In genomic region chr15:7813531-7814370, GRCm38 (mm10) we compare ENCODE assay signal across 8 mouse cellular contexts. TPM values are rescaled to one million over a fixed set of nuclear protein-coding genes. Genes with fewer than 3 reads are reported as not detected.
DNase-seq lines count a peak whose midpoint lies in the region; ATAC-seq and TF ChIP-seq lines count a peak whose summit lies in the region.

No protein-coding gene starts in this region.

- peak; percentile 5 for DNase-seq in kidney, adult 18-20 months
- no peak for DNase-seq in kidney, adult 11 months
- peak; percentile 63 for DNase-seq in brain, embryonic 14.5 days (ENCODE audit: low read depth)
- no peak for DNase-seq in liver, embryonic 13.5 days
- DNase-seq in right cerebral cortex, adult 2 months (ENCODE audit: low spot score in 2 of 2) = peak; percentile 27 to 44
- no peak for DNase-seq in adrenal gland, postnatal 25 days
- DNase-seq in c-Kit-positive CD71-positive TER-119-positive erythroid progenitor cells, embryonic 14.5 days (ENCODE audit: low spot score) = no peak

- TF ChIP-seq POLR2A in brain, embryonic 14.5 days (IDR thresholded peaks at IDR 0.05; ENCODE audit: borderline replicate concordance, extremely low read depth, insufficient read depth, insufficient read length, poor library complexity, severe bottlenecking) = no peak

- H3K9ac ChIP-seq in heart, embryonic 15.5 days = no peak overlapping the region
- H3K9ac ChIP-seq in liver, embryonic 13.5 days = no peak overlapping the region

- H3K27ac ChIP-seq in heart, embryonic 15.5 days = no peak overlapping the region
- no peak overlapping the region for H3K27ac ChIP-seq in liver, embryonic 13.5 days

- no peaks in the 10 kb centered on the region for H3K36me3 ChIP-seq in heart, embryonic 15.5 days
- no peaks in the 10 kb centered on the region for H3K36me3 ChIP-seq in liver, embryonic 13.5 days

- peaks cover 93% of the 10 kb centered on the region for H3K27me3 ChIP-seq in heart, embryonic 15.5 days
- H3K27me3 ChIP-seq in liver, embryonic 13.5 days = peaks cover 99% of the 10 kb centered on the region

- H3K4me2 ChIP-seq in heart, embryonic 15.5 days = peak overlapping the region; percentile 95
- peak overlapping the region; percentile 49 for H3K4me2 ChIP-seq in liver, embryonic 13.5 days

- ATAC-seq in heart, embryonic 15.5 days (replicated peaks; ENCODE audit: insufficient number of reproducible peaks, insufficient read depth, low FRiP score, low read depth) = no peak
- ATAC-seq in liver, embryonic 13.5 days (ENCODE audit: low read depth) = no peak

- H3K4me1 ChIP-seq in heart, embryonic 15.5 days (replicated peaks) = peaks cover 47% of the 10 kb centered on the region
- H3K4me1 ChIP-seq in liver, embryonic 13.5 days (replicated peaks) = peaks cover 6% of the 10 kb centered on the region; the same call in 1 of the 2 replicates

- TF ChIP-seq CTCF in brain, embryonic 14.5 days (IDR thresholded peaks at IDR 0.05; ENCODE audit: borderline replicate concordance, extremely low read depth, insufficient read depth, insufficient read length) = no peak

- peak overlapping the region; percentile 51 for H3K4me3 ChIP-seq in heart, embryonic 15.5 days
- H3K4me3 ChIP-seq in liver, embryonic 13.5 days (replicated peaks) = peak overlapping the region; percentile 33

- WGBS in heart, embryonic 15.5 days = 1% methylated on average over 44 of the region's 45 CpGs
- WGBS in liver, embryonic 13.5 days (ENCODE audit: insufficient replicate concordance) = 2% methylated on average over 39 of the region's 45 CpGs

- no peaks in the 10 kb centered on the region for H3K9me3 ChIP-seq in heart, embryonic 15.5 days (replicated peaks)
- H3K9me3 ChIP-seq in liver, embryonic 13.5 days (replicated peaks) = no peaks in the 10 kb centered on the region

RNA-seq across cellular contexts. Expression of gene Gdnf, which starts 3.1 kb away (rescaled TPM):
- 0.40 and 0.44 TPM in 2 replicates for polyA plus RNA-seq in brain, embryonic 14.5 days (2012; rRNA removed)
- 0.16 and 0.21 TPM in 2 replicates for polyA plus RNA-seq in heart, embryonic 15.5 days (2015; fragmentation: Nextera tagmentation; extraction: Ambion mirVana)
- not detected in 2 replicates for polyA plus RNA-seq in liver, embryonic 13.5 days (2015; fragmentation: Nextera tagmentation; extraction: Ambion mirVana)
- 0.24 TPM in 1 of 2 replicates, not detected in the other for total RNA-seq in adrenal gland, postnatal 25 days (2021)

Comparison
In these comparisons a context has a peak if more than half of its experiments do, and no peak if none do; other contexts are left out.
1. DNase-seq: peak in kidney, adult 18-20 months (single experiment), brain, embryonic 14.5 days (single experiment) and right cerebral cortex, adult 2 months (2 of 2); none in kidney, adult 11 months (single experiment), liver, embryonic 13.5 days (single experiment), adrenal gland, postnatal 25 days (single experiment) and c-Kit-positive CD71-positive TER-119-positive erythroid progenitor cells, embryonic 14.5 days (single experiment).